Mouse (Mus musculus) neutrophil, adult 5-6 weeks (primary cell): ENCODE results near the gene Rpap2. TPM values are rescaled to one million over a fixed set of nuclear protein-coding genes. Genes with fewer than 3 reads are reported as not detected.

ENCODE experiments used
- ATAC-seq: fragments of 151-379, 151-347 bp; 2 replicates; pipeline ENCODE4 v1.8.0; 2017; ENCODE audit warnings: mild to moderate bottlenecking, moderate TSS enrichment; ENCODE audit not compliant: insufficient number of reproducible peaks, poor library complexity, low FRiP score, severe bottlenecking; ENCODE audit errors: extremely low read depth
- total RNA-seq: library from RNA; stranded (forward); fragments of 200-1000 nt; gene quantifications from 2 replicates; pipeline ENCODE4 v1.2.3, GENCODE M21; 2017

Gene Rpap2
- total RNA-seq, result 25.1 and 31.4 TPM in 2 replicates

DNA sequence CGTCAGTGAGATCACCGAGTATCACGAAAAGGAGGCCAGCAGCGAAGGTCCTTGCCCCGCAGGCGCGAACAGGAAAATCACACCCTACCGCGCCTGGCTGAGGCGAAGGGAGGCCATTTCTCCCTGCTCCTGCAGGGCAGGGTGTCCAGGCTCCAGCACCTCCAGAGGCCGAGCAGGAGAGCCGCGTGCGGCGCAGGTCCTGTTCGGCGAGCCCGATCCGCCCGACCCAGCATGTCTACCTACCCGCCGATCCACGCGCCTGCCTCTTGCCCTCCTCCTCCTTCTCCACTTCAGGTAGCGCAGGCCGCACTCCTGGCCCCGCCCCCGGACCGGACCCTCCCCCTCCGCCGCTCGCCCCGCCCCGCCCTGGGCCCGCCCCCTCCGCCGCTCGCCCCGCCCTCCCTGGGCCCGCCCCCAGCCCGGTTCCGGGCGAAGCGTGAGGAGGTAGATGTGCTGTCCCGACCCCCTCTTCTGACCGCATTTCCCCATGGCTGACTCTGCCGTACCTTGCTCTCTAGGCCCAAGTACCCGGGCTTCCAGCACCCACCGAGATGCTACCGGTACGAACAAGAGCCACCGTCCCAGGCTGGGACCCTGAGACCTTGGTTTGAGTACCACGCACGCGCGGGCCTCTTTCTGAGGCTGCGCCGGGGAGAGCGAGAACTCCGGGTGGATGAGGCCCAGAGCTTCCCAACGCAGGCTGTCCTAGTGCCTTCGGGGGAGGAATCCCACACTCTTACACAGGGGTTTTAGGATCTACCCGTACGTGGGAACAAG is at the start of gene Rpap2, which contains the start of gene Glmn:
TSS of gene Rpap2 (plus strand) at position 73 of the 777 bp plus-strand sequence.
TSS of gene Glmn (minus strand) at position 588 of the 777 bp plus-strand sequence.
- ATAC-seq, result peak; percentile 89

DNA sequence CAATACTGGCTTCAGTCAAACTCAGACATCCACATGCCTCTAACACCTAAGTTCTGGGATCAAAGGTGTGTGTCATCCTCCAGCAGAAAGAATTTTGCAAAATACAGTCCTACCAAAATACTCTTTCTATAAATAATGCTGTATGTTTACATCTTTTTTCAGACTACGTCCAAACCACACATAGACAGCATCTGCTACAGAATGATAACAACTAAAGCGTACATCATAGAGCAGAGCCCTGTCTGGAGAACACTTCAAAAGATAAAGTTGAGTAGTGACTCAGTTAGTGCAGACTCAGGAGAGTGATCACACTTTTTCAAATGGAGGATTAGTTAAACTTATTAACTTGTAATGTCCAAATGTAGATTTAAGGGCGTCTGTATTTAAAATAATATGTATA is 49.2 kb upstream of the Rpap2 start:
- no peak for ATAC-seq

DNA sequence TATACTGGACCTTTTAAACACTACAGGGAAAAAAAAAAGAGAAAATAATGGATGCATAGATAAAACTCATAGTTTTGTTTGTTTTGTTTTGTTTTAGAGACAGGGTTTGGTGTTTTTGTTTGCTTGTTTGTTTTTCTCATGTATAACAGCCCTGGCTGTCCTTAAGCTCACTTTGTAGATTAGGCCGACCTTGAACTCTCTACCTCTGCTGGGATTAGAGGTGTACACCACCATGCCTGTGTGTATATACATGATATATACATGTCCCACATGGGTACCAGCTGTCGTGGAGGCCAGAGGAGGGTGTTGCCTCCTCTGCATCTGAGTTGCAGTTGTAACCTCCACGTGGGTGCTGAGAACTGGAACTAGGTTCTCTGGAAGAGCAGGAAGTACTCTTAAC is 48.7 kb upstream of the Rpap2 start:
- no peak for ATAC-seq

DNA sequence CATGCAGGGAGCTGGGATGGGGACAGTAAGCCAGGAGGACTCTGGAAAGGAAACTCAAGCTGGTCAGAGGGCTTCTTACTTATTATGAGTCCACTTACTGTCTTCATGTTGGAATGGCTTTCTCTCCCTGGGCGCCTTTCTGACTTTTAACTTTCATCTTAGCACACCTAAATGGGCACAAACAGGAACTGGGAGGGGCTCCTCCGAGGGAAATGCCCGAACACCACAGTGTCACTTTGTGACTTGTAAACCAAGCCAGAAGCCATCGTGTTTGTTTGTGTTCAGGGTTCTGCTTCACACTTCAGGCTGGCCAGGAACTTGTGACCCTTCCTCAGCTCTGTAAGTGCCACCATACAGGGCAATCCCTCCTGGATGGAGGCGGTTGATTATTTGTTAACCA is 42.8 kb upstream of the Rpap2 start:
- ATAC-seq, result no peak

DNA sequence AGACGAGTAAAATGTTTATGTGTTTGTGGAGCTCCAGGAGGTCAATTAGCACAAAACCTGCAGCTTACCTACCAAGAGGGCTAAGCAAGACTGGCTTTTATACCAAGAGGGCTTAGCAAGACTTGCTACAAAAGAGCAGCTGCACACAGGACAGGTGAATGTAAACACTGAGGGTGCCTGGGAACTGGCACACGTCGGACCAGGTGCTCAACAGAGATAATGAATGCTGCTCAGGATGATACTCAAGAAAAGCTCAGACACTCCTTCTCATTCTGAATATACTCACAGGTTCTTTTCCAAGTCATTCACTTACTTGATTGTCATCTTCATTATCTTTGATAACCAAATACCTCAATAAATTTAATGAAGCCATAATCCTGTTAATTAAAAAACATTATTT is 40.2 kb upstream of the Rpap2 start:
- ATAC-seq, result no peak

DNA sequence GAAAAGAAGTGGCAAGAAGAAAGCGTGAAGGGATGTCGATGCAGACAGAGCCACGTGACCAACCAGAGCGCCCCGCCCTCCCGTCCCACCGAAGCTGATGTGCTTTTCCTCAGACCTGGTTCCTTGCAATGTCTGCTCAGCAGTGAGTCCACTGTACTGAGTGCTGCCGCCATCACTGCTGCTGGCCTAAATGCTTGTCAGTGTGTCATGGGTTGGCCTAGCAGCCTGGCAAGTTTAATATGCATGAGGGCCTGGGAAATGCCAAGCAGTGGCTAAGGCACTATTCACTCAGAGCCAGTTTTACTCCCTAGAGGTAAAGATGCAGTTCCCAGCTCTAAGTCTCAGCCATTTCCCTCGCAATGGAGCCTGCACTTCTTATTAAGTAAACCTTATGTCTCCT is 28.0 kb upstream of the Rpap2 start:
- no peak for ATAC-seq

DNA sequence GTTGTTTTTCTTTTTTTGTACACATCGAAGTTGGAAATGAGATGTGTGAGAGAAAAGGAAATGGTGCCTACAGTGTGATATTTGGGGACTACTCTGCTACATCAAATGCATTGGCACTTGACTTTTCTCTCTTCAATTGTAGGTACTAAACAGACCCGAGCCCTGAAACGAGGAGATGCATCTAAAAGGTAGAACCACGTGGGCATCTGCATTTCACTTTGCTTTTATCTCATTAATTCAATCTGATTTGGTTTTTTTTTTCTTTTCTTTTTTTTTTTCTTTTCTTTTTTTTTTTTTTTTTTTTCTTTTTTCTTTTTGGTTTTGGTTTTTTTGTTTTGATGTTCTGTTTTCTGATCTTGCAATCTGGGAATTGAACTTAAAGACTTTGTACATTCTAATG is 1.2 kb downstream of the Rpap2 start:
- ATAC-seq, result no peak

DNA sequence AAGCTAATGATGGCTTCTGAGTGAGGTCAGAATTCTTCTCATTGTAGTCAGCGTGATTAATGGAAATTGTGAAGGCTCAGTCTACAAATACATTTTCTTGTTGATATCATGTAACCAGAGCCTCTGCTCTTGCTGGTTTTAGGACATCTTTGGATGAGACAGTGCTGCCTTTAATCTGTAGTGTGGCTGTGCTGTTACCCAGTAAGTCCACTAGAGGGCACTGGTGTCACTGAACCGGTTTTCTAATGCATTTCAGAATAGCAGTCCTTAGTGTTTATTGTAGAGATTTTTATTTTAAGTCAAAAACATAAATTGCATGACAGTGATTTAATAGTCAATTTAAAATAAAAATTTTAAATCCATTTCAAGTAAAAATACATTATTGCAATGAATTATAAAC is 14.1 kb downstream of the Rpap2 start:
- peak; percentile 94 for ATAC-seq

DNA sequence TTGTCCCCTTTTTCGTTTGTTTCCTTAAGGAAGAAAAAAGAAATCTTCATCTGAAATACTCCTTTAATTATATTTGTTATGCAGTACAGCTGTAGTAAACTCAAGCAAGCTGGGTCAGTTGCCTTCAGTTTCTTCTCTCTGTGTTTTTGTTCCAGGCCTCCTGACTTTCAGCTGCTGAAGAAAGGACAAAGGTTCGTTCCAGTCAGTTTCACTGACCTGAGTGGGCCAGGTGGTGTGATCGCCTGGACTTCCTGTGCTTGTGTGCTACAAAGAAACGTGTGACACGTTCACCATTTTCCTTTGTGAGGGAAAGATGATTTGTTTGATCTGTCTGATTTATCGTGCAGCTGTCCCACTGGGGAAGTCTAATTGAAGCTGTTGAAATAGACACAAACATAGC is 20.8 kb downstream of the Rpap2 start:
- no peak for ATAC-seq

DNA sequence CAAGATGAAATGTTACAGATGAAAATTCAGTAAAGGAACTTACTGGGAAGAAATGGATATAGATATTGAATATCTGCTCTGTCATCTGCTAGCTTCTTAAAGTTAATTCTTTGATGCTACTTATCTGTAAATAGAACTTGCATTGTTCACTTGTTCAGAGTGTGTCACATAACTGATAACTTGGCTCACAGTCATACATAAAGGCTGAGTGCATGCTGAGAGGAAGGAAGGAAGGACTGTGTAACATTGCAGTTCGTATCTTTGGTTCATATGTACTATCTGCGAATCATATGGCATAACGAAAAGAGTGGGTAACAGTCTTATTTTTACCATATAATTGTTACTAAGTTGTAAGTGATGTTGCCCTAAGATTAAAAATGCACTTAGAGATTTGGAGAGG is 24.2 kb downstream of the Rpap2 start:
- no peak for ATAC-seq

DNA sequence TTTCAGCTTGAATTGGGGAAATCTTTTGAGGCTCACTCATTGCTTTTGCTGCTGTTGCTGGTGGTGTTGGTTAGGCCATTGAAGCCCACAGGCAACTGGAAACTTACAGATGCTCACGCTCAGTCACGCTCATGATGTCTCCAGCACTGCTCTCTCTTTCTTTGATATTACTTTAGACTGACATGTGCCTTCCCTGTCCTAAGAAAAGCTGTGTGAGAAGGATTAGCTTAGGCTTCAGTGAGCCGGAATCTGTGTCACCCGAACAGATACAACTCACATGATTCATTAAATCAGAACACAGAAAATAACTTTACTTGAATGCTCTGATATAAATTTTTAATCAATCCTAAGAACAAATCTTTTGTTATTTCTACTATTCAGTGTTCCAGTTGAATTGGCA is 36.5 kb downstream of the Rpap2 start:
- no peak for ATAC-seq

DNA sequence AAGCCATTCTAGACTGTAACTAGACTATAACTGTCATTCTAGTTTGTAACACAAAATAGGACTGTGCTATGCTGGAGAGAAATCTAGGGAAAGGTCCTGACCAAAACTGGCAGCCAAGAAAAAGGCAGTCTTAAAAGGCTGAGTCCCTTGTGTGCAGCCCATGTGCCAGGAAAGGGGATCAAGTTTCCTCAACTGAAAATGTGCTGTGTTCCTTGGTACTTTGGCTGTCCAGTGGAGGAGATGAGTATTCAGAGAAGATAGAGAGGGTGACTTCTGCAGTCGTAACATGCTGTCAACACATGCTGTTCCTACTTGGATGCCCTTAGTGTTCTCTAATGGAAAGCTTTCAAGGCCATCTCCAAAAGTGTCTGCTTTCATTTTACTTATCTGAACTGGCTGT is 39.9 kb downstream of the Rpap2 start:
- ATAC-seq, result no peak

DNA sequence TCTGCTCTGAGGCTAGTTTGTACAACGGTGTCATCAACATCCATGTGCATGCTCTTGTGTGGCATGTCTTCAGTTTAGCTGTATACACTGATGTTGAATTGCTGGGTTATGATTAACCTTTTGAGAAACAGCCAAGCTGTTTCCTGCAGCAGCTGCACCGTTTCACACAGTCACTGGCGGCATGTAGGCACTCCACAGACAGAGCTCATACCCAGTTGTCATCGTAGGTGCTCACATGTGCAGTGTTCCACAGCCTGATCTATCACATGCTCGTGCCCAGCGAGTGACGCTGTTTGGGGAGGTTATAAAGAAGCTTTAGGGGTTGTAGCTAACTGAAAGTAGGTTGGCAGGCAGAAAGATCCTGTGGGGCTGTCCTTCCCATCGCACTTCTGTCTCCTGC is 41.2 kb downstream of the Rpap2 start:
- ATAC-seq, result no peak

DNA sequence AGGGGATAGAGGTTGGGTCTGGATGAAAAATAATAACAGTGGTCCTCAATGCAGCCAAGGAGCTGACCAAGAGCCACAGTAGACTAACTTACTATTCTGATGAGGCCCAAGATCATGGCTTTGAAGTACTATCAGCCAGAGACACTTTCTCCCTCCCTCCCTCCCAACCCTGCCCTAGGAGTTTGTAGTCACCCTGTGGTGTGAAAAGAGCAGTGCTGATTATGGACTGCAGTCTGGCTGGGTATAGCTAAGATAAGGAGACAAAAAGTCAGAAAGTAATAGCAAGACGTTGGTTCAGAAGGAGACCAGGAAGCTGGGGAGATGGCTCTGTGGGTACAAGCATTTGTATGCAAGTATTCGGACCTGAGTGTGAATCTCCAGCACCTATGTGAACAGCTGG is 47.4 kb downstream of the Rpap2 start:
- ATAC-seq, result no peak

DNA sequence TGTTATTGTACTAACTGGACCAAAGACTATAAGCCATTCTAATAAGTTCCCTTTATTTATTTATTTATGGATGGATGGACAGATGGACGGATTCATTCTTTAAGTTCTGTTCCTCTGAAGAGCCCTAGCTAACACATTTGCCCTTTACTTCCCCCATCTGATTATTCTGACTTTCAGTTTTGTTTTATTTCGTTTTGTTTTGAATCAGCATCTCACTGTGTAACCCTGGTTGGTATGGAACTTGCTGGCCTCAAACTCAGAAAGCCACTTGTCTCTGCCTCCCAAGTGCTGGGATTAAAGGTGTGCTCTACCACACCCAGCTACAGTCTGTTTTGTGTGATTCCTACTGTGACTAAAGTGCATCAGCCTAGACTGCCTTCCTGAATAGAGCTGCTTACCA is 48.8 kb downstream of the Rpap2 start:
- no peak for ATAC-seq

DNA sequence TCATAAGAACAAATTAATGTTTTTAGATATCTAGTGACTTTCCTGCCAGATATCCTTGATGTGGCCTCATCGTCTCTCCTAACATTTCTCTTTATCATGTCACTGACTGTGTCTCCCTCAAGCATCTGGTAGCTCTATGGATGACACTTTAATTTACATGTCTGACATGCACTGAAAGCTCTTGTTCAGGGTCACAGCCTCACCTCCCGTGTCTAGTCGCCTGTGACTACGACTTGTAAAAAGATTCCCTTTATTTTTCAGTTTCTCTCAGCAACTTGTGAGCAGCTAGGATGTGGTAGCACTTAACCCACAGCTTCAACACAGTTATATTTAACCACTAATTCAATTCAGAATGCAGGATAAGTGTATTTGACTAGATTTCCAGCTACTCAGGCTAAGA is 50.4 kb downstream of the Rpap2 start:
- ATAC-seq, result no peak

DNA sequence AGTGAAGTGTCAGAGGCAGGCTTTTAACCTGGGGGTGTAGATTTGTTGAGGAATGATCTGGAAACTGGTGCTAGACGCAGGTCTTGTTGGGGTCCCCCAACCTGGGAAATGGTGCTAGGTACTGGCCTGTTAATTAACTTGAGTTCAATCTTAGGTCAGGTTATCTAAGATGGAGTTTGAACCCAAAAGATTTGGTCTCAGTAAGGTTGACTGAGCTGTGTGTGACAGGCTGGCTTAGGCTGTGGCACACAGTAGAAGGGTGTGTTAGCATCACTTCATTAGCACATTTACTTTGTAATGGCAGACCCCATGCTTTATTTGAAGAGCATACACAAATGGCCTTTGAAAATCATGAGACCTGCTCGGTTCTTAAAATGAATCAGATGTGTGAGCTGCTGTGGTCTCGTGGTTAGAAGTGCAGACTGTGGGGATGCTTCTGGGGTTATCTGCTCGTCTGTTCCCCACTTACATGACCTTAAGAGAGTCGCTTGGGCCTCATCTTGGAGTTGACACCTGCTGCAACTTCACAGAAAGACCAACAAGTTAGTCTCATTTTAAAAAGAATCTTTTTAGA is 51.5 kb downstream of the Rpap2 start:
- no peak for ATAC-seq

DNA sequence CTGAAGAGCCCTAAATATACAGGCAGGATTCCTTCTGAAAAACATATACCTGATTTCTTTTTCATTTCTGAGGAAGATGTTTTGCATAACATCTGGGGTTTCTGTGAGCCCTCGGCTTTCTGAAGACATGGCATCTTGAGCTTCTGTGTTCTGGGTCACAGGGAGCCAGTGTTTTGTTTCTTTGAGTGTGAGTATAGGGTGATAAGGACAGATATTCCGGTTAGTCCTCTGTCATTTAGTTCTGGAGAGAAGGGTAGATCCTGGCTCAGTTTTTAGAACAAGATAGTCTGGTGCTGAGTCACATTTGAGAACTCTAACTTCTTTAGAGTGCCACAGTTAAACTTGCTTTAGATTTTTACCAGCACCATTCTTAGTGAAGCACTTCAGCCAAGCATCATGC is 52.5 kb downstream of the Rpap2 start:
- ATAC-seq, result no peak

DNA sequence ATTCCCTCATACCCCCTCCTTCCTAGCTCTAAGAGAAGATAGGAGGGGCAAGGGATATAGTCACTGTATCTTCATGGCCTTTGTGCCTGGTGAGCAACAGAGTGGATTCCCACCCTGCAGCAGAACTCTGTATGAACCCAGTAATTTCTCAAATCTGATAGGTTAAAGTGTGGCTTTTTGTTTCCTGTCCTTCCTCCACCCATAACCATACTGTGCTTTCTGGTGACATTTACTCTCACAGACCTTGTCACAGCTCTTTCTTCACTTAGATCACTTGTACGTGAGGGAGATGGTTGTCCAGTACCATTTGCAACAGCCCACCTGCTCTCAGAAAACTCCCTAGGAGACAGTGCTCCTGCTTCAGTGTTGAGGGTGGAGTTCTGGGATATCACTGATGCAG is 53.3 kb downstream of the Rpap2 start:
- ATAC-seq, result no peak

DNA sequence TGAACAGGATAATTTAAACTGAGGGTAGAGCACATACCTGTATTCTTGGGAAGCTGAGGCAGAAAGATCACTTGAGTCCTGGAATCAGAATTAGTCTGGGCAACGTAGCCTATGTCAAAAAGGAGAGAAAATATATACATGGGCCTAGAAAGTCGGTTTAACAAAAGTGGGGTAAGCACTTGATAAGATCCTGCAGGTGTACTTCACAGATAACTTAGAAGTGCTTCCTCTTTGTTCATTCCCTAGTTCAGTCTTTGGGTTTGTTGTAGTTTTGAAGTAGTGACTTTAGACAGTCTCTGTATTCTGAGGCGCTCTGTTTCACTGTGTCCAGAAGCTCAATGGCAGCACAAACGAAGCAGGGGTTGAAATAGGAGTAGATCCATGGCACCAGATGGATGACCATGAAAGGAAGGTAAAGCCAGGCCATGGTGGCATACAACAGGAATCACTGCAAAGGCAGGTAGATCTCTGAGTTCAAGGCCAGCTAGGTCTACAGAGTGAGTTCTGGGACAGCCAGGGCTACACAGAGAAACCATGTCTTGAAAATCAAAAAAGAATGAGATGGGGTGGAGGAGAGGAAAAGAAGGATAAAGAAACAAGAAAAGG is 55.0 kb downstream of the Rpap2 start:
- no peak for ATAC-seq
